Mouse (Mus musculus) C2C12 (cell line): ENCODE measurements around the gene Hoxb6. TPM values are rescaled to one million over a fixed set of nuclear protein-coding genes. Genes with fewer than 3 reads are reported as not detected.

ENCODE experiments used
- H3K27me3 ChIP-seq: one replicate; pipeline ENCODE4 v1.6.1; 2011; ENCODE audit not compliant: control insufficient read depth, insufficient read depth, insufficient read length
- H3K36me3 ChIP-seq: one replicate; pipeline ENCODE4 v1.6.1; 2011; ENCODE audit not compliant: control insufficient read depth, insufficient read depth
- H3K4me3 ChIP-seq: one replicate; pipeline ENCODE4 v1.5.1; 2011; ENCODE audit warnings: mild to moderate bottlenecking, control low read depth; ENCODE audit not compliant: poor library complexity, insufficient read depth, severe bottlenecking
- H3K79me2 ChIP-seq: one replicate; pipeline ENCODE4 v1.6.1; 2011; ENCODE audit not compliant: control insufficient read depth, insufficient read depth
- H3K79me3 ChIP-seq: one replicate; pipeline ENCODE4 v1.6.1; 2011; ENCODE audit warnings: low read depth, control low read depth
- H3ac ChIP-seq: one replicate; pipeline ENCODE3; 2011; ENCODE audit warnings: low read depth; ENCODE audit not compliant: control insufficient read depth, insufficient read length
- CEBPB ChIP-seq: IDR thresholded peaks from one replicate; pipeline ENCODE4 v1.6.1; 2011; ENCODE audit warnings: low read depth, mild to moderate bottlenecking, control low read depth, moderate library complexity
- CTCF ChIP-seq: IDR thresholded peaks from one replicate; pipeline ENCODE4 v1.5.1; 2011; ENCODE audit not compliant: control insufficient read depth, insufficient read depth, insufficient read length
- FOSL1 ChIP-seq: IDR thresholded peaks from one replicate; pipeline ENCODE4 v1.8.0; 2011; ENCODE audit warnings: mild to moderate bottlenecking, low read length; ENCODE audit not compliant: poor library complexity, insufficient read depth, severe bottlenecking
- MAX ChIP-seq: IDR thresholded peaks from one replicate; pipeline ENCODE4 v1.6.1; 2011; ENCODE audit warnings: mild to moderate bottlenecking, control low read depth
- MYOD1 ChIP-seq: IDR thresholded peaks from one replicate; pipeline ENCODE4 v1.6.1; 2011; ENCODE audit warnings: low read depth; ENCODE audit not compliant: control insufficient read depth, insufficient read length
- MYOG ChIP-seq: IDR thresholded peaks from one replicate; pipeline ENCODE4 v1.6.1; 2011; ENCODE audit not compliant: control insufficient read depth, insufficient read length; ENCODE audit errors: extremely low read depth
- USF1 ChIP-seq: IDR thresholded peaks from one replicate; pipeline ENCODE4 v1.6.1; 2011; ENCODE audit warnings: low read depth, mild to moderate bottlenecking, control low read depth, moderate library complexity
- polyA plus RNA-seq: library from polyadenylated mRNA; unstranded; fragments of >200 nt; fragmentation: generic; extraction: Trizol; gene quantifications from one replicate; pipeline ENCODE4 v1.2.1, GENCODE M21; 2012; ENCODE audit warnings: missing spikeins

Gene Hoxb6
- polyA plus RNA-seq, 1 experiment, result 0.05 TPM

DNA sequence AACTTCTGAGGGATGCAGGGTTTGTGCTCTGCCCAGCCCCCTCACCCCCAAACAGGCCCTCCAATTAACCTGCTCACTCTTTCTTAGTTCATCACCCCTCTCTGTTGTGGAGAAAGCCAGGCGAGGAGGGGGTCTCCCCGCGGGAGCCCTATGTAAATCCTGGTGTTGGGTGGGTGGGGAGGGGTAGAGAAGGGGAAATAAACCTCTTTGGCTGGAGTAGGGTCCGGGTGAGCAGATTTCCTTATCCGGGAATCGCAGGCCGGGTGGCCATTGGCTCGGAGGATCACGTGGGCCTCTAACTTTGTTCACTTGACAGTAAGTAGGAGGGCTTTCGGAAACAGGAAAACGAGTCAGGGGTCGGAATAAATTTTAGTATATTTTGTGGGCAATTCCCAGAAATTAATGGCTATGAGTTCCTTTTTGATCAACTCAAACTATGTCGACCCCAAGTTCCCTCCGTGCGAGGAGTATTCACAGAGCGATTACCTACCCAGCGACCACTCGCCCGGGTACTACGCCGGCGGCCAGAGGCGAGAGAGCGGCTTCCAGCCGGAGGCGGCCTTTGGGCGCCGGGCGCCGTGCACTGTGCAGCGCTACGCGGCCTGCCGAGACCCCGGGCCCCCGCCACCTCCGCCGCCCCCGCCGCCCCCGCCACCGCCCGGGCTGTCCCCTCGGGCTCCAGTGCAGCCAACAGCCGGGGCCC, 26.2 kb downstream of the Hoxb6 start:
- H3ac ChIP-seq, result peak overlapping the region; percentile 30
- no peaks in the 10 kb centered on the region for H3K79me2 ChIP-seq
- TF ChIP-seq MYOG (no peak), USF1 (no peak), CEBPB (no peak), FOSL1 (no peak), MAX (no peak), CTCF (no peak), MYOD1 (no peak)
- H3K36me3 ChIP-seq, result no peaks in the 10 kb centered on the region
- H3K4me3 ChIP-seq, result no peak overlapping the region
- H3K79me3 ChIP-seq, result no peaks in the 10 kb centered on the region
- peaks cover 74% of the 10 kb centered on the region for H3K27me3 ChIP-seq

DNA sequence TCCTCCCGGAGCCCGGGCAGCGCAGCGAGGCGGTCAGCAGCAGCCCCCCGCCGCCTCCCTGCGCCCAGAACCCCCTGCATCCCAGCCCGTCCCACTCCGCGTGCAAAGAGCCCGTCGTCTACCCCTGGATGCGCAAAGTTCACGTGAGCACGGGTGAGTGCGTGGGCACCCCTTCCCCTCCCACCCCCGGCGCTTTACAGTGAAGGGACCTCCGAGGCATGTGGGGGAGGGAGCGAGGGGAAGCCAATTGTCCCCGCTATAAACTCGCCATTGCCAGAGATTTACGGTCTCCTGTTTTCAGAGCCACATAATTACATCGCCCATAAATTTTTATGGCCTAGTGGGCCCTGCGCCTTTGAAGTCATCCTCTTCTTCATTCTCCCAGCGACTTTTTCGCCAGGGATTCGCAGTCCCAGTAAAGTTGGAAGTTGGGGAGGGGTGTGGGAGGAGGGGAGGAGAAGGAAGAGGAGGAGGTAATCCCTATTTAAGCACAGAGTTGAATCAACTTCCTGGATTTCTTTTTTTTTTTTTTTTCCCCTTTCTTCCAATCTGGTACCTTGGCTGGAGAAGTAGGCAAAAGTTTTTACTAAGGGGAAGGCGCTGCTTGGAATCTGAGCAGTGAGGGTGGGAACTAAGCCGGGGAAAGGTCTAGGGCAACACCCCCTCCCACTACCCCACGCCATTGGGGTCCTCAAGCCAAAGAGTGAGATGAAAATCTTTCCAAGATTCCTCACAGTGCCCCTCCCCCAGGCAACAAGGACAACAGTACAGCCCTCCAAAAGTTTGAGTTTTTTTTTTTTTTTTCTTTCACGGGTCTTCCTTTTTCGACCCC, 27.0 kb downstream of the Hoxb6 start:
- no peaks in the 10 kb centered on the region for H3K79me3 ChIP-seq
- no peaks in the 10 kb centered on the region for H3K36me3 ChIP-seq
- no peak overlapping the region for H3ac ChIP-seq
- peaks cover 73% of the 10 kb centered on the region for H3K27me3 ChIP-seq
- H3K4me3 ChIP-seq, result no peak overlapping the region
- TF ChIP-seq FOSL1 (no peak), MAX (no peak), USF1 (no peak), MYOD1 (no peak), CEBPB (no peak), MYOG (no peak), CTCF (no peak)
- no peaks in the 10 kb centered on the region for H3K79me2 ChIP-seq

DNA sequence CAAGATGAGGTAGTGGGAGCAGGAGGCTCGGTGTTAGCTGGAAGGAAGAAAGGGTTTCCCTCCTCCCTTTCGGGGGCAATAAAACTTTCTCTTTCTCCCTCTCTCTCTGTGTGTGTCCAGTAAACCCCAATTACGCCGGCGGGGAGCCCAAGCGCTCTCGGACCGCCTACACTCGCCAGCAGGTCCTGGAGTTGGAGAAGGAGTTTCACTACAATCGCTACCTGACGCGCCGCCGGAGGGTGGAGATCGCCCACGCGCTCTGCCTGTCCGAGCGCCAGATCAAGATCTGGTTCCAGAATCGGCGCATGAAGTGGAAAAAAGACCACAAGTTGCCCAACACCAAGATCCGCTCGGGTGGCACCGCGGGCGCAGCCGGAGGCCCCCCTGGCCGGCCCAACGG, 27.6 kb downstream of the Hoxb6 start:
- Histone ChIP-seq H3K79me3 (no peaks in the 10 kb centered on the region), H3K79me2 (no peaks in the 10 kb centered on the region), H3K4me3 (peak overlapping the region; percentile 6), H3ac (no peak overlapping the region), H3K36me3 (no peaks in the 10 kb centered on the region), H3K27me3 (peaks cover 70% of the 10 kb centered on the region)
- TF ChIP-seq FOSL1 (no peak), CEBPB (no peak), MYOD1 (no peak), CTCF (no peak), USF1 (no peak), MYOG (no peak), MAX (no peak)

DNA sequence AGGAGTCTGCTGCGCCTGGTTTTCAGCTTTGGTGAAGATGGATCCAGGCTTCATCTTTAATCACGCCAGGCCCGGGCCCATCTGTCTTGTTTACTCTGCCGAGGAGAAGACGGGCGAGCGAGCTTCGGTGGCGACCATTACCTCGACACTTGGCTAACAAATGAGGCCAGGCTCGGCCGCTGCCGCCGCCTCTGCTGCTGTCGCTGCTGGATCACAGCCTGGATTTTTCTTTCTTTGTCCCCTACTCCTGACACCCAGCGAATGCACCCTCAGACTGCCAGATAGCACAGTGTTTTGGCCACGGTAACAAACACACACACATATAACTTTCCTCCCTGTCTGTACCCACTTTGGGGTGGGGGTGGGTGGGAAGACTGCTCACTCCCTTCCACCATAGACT, 28.4 kb downstream of the Hoxb6 start:
- Histone ChIP-seq H3K4me3 (no peak overlapping the region), H3K27me3 (peaks cover 70% of the 10 kb centered on the region)
- no peak for TF ChIP-seq FOSL1
- TF ChIP-seq CEBPB, result no peak
- TF ChIP-seq CTCF, result no peak
- no peak for TF ChIP-seq MYOG
- no peak for TF ChIP-seq MAX
- no peak for TF ChIP-seq MYOD1
- no peak for TF ChIP-seq USF1

DNA sequence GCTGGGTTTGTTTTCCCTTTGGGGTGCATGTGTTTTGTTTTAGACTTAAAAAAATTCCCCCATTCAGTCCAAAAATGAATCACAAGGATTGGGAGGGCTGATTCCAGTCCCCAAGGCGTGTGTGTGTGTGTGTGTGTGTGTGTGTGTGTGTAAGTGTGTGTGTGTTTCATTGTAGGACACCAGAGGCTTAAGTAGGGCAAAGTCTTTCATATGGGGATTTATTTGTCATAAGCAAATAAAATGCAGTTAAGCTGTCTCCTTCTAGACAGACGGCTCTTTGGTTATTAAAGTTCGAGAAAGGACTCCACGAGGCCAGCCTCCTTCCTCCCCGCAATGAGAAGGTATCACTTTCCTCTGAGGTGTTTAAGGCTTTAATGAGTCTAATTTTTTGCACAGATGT, 29.6 kb downstream of the Hoxb6 start:
- Histone ChIP-seq H3K36me3 (no peaks in the 10 kb centered on the region), H3ac (no peak overlapping the region), H3K4me3 (no peak overlapping the region), H3K79me2 (no peaks in the 10 kb centered on the region), H3K27me3 (peaks cover 76% of the 10 kb centered on the region), H3K79me3 (no peaks in the 10 kb centered on the region)
- TF ChIP-seq MYOG, result no peak
- no peak for TF ChIP-seq CEBPB
- no peak for TF ChIP-seq MYOD1
- no peak for TF ChIP-seq CTCF
- no peak for TF ChIP-seq FOSL1
- TF ChIP-seq MAX, result no peak
- no peak for TF ChIP-seq USF1

More for the DNA sequence above, 28.4 kb downstream of the Hoxb6 start:
- Histone ChIP-seq H3ac (no peak overlapping the region), H3K36me3 (no peaks in the 10 kb centered on the region), H3K79me3 (no peaks in the 10 kb centered on the region), H3K79me2 (no peaks in the 10 kb centered on the region)

DNA sequence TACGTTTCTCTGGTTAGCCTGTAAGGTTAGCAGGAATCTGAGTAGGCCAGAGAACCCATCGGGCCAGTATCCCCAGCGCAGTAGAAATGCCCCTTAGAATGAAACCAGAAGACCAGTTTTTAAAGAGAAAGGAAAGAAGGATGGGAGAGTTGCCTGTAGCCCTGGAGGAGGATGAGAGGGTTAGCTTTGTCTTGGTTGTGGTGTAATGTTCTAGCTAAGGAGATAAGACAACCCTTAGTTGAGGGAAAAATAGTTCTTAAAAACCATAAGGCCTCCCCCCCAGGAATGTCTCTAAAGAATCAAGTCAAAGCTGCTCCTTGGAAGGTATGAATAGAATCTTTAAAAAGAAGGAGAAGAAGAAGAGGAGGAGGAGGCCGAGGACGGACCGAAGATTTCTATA, 30.5 kb downstream of the Hoxb6 start:
- Histone ChIP-seq H3ac (no peak overlapping the region), H3K79me3 (no peaks in the 10 kb centered on the region), H3K79me2 (no peaks in the 10 kb centered on the region), H3K27me3 (peaks cover 80% of the 10 kb centered on the region), H3K36me3 (no peaks in the 10 kb centered on the region), H3K4me3 (no peak overlapping the region)
- TF ChIP-seq MYOD1 (no peak), CEBPB (no peak), MYOG (no peak), MAX (no peak), USF1 (no peak), CTCF (no peak), FOSL1 (no peak)
